Mouse (Mus musculus) cortical plate, adult 2 months (tissue): ENCODE measurements around the gene Txlng.

Experiments used
- CTCF ChIP-seq: fragments of 200-500 bp; IDR thresholded peaks from 2 replicates; pipeline ENCODE4 v1.5.1; 2011; ENCODE audit warnings: mild to moderate bottlenecking, control low read depth, low read length; ENCODE audit not compliant: insufficient read depth; ENCODE audit errors: extremely low read depth
- POLR2A ChIP-seq: fragments of 200-500 bp; IDR thresholded peaks from 2 replicates; pipeline ENCODE4 v1.6.1; 2011; ENCODE audit warnings: mild to moderate bottlenecking, low read length, control low read depth; ENCODE audit not compliant: insufficient read depth; ENCODE audit errors: extremely low read depth

DNA sequence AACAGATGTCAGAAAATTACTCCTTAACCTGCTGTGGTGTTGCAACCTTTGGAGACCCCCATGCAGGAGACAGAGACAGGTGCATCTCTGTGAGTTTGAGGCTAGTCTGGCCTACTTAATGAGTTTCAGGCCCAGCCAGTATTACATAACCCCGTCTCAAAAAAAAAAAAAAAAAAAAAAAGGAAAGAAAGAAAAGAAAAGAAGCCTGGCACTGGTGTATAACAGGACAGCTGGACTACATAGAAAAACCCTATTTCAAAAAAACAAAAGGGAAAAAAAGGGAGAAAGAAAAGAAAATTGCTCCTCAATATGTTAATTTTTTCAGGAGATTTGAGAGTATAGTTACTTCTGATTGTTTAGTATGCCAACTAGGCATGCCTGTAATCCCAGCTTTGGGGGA, 1.8 kb upstream of the Txlng start:
- TF ChIP-seq POLR2A (no peak), CTCF (no peak)
